Mouse (Mus musculus) ES-E14 (cell line): ENCODE data around the gene Tmem209.

Experiments used
- CHD2 ChIP-seq: IDR thresholded peaks from 2 replicates; pipeline ENCODE4 v1.6.1; 2014; ENCODE audit warnings: mild to moderate bottlenecking, low read depth, low read length, inconsistent platforms
- HCFC1 ChIP-seq: IDR thresholded peaks from 2 replicates; pipeline ENCODE4 v1.6.1; 2012; ENCODE audit warnings: low read length, inconsistent platforms, borderline replicate concordance; ENCODE audit not compliant: insufficient read depth
- MAFK ChIP-seq: IDR thresholded peaks from 2 replicates; pipeline ENCODE4 v1.6.1; 2014; ENCODE audit warnings: mild to moderate bottlenecking, low read depth, low read length, inconsistent platforms; ENCODE audit not compliant: insufficient read depth
- ZC3H11A ChIP-seq: IDR thresholded peaks from 2 replicates; pipeline ENCODE4 v1.6.1; 2012; ENCODE audit warnings: low read depth, mild to moderate bottlenecking, inconsistent platforms, low read length, borderline replicate concordance

- TF ChIP-seq MAFK = no peak
- no peak for TF ChIP-seq ZC3H11A
- no peak for TF ChIP-seq HCFC1
- TF ChIP-seq CHD2 = no peak
Measured at GRCm38 (mm10) chr6:30482908-30483307, 26.7 kb downstream of the Tmem209 start.
